Mouse (Mus musculus): ENCODE results near the gene Ext2. TPM values are rescaled to one million over a fixed set of nuclear protein-coding genes. Genes with fewer than 3 reads are reported as not detected.
A peak's percentile ranks its signal among the peaks of the same experiment; 100 is the strongest.

Ext2 gene
- total RNA-seq, 4 experiments from 2014 or later = 38.7 to 43.0 (median 42.0) TPM

GRCm38 (mm10) chr2:93643403-93643780 lies 179.0 kb downstream of the Ext2 start:
- DNase-seq (ENCODE audit: low spot score in 2 of 2) = no peak

DNA sequence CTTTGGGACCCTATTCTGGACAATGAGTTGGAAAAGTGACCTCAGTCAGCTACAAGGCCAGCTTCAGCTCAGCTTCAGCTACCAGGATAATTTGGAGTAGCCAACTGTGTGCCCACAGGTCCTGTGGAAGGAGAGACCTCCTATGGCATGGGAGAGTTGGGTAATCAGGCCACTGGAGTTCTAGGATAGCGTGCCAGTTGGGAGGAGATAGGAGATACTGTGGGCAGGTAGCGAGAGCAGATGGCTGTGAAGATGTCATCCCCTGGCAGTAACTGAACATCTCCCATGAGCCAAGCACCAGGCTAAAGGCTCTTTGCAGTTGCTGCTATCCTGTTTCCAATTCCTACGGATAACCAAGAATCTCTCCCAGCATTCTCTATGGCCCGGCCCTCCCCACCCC lies 187.8 kb downstream of the Ext2 start:
- no peak for DNase-seq (ENCODE audit: low spot score in 2 of 2)

DNA sequence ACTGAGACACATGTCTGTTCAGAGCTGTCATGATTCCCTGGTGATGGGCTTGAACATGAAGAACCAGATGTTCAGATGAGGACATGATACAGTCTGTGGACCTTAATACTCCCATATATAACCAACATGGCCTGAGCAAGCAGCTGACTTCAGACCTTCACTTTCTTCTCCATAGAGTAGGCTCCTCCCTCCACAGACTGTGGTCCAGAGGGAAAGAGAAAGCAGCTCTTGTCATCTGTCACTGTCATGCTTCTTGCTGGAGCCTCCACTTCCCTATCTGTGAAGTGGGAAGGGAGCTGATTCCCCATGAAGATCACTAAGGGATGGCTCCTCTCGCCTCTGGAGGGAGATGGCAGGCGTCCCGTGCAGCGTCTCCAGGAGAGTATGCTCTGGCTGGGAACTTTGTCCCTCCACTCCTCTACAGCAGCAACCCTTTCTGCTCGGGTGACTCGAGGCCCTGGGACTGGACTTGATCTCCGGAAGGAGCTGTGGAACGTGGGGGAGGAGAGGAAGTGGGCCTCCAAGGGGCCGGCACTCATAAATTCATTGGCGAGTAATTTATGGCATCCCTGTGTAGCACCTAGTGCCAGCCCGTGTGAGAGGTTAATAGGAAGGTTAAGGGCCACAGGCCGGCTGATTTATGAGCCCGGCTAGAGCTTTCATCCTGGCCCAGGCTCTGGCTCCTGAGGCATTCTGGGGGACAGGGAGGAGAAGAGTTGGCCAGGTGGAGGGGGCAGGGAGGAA lies 197.5 kb downstream of the Ext2 start:
- no peak for DNase-seq (ENCODE audit: low spot score in 2 of 2)

GRCm38 (mm10) chr2:93619208-93619849 lies 203.0 kb downstream of the Ext2 start:
- peak; percentile 47 to 50 for DNase-seq (ENCODE audit: low spot score in 2 of 2)

GRCm38 (mm10) chr2:93618447-93619199 lies 203.7 kb downstream of the Ext2 start:
- no peak for DNase-seq (ENCODE audit: low spot score in 2 of 2)

DNA sequence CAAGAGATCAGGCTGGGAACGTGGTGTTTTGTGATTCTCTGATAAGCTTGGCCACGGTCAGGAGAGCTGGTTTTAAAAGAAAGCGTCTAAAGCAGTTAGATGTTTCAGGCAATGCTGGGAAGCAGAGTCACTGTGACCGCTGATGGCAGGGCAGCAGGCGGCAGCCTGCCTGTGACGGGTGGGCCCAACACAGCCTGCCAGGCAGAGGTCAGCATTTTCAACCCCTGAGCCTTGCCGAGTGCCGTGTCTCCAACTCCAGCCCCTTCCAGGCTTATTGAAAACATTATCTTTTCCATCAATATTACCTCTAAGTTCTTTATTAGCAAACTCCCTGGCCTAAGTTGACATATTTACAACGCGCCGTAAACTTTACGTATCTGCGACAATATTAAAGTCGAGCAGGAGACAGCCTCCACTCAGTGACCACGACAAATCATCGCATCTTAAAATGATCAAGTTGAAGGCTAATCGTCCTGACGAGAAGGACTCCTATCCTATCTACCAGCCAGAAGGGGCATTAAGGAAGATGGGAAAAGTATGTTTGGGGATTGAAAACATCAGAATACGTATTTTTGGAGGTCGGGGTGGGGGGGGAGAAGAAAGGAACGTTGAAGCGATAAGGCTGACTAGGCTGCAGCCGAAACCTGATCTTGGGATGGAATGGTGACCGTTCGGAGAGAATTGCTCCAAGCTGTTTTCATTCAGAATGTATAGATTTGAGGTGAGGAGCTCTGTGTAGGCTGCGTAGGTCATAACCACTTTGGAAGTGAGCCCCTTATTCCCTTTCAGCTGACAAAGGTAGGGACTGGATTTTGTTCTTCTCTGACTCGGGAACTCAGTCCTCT lies 206.3 kb downstream of the Ext2 start:
- DNase-seq (ENCODE audit: low spot score in 2 of 2) = no peak

GRCm38 (mm10) chr2:93613020-93613419 lies 209.3 kb downstream of the Ext2 start:
- DNase-seq (ENCODE audit: low spot score in 2 of 2) = no peak

Other genes with a start within 250 kb of the Ext2 start
- gene Alx4, start 180.2 kb downstream of the Ext2 start, total RNA-seq (2022) = under 1 TPM; 0.11 to 0.27 (median 0.18) TPM
- 1 to 10 TPM; 2.5 to 3.3 (median 2.9) TPM for gene Accs, start 27.4 kb upstream of the Ext2 start, total RNA-seq (2022)
- gene Accsl, start 46.6 kb upstream of the Ext2 start, total RNA-seq (2022) = not detected
- gene Gm13889, start 134.6 kb upstream of the Ext2 start, total RNA-seq (2022) = 1 to 10 TPM; 3.3 to 5.6 (median 4.9) TPM
- not detected for gene Gm27027, start 173.8 kb upstream of the Ext2 start, total RNA-seq (2022)
- 10 to 100 TPM; 53.5 to 59.1 (median 57.2) TPM for gene Alkbh3, start 188.2 kb upstream of the Ext2 start, total RNA-seq (2022)

Measured in gastrocnemius, adult 8-10 months (tissue).